Mouse (Mus musculus) hindbrain, embryonic 11.5 days (tissue): ENCODE data around the gene Pmpca. TPM values are rescaled to one million over a fixed set of nuclear protein-coding genes. Genes with fewer than 3 reads are reported as not detected.

Experiments used
- ATAC-seq: fragments of 200-750 bp; cut with Nextera tagmentation; 2 replicates; pipeline ENCODE4 v1.8.0; 2017; ENCODE audit warnings: mild to moderate bottlenecking, moderate TSS enrichment, moderate library complexity; ENCODE audit not compliant: low FRiP score
- DNase-seq: peaks from one replicate; pipeline ENCODE4 v3.0.0-alpha.2; 2015; ENCODE audit warnings: low spot score
- H3K27ac ChIP-seq: fragments of 300-500 bp; sonication (generic); 2 replicates; pipeline ENCODE4 v1.5.1; 2014; ENCODE audit warnings: mild to moderate bottlenecking, low read depth, low read length
- H3K27me3 ChIP-seq: fragments of 300-500 bp; sonication (generic); 2 replicates; pipeline ENCODE4 v1.6.1; 2014; ENCODE audit warnings: mild to moderate bottlenecking, low read length, moderate library complexity, mixed read lengths; ENCODE audit not compliant: control insufficient read depth, insufficient read depth
- H3K36me3 ChIP-seq: fragments of 300-500 bp; sonication (generic); 2 replicates; pipeline ENCODE4 v1.6.1; 2014; ENCODE audit warnings: mild to moderate bottlenecking, low read length, moderate library complexity, mixed read lengths; ENCODE audit not compliant: control insufficient read depth, insufficient read depth
- H3K4me1 ChIP-seq: fragments of 300-500 bp; sonication (generic); replicated peaks from 2 replicates; pipeline ENCODE4 v1.6.1; 2014; ENCODE audit warnings: low read length, mixed read lengths; ENCODE audit not compliant: control insufficient read depth, insufficient read depth
- H3K4me2 ChIP-seq: fragments of 300-500 bp; sonication (generic); replicated peaks from 2 replicates; pipeline ENCODE4 v1.6.1; 2014; ENCODE audit warnings: mild to moderate bottlenecking, low read depth, low read length
- H3K4me3 ChIP-seq: fragments of 300-500 bp; sonication (generic); 2 replicates; pipeline ENCODE4 v1.5.1; 2014; ENCODE audit warnings: low read depth, low read length
- H3K9ac ChIP-seq: fragments of 300-500 bp; sonication (generic); 2 replicates; pipeline ENCODE4 v1.6.1; 2014; ENCODE audit warnings: low read depth, low read length
- H3K9me3 ChIP-seq: fragments of 300-500 bp; sonication (generic); 2 replicates; pipeline ENCODE4 v1.6.1; 2016; ENCODE audit warnings: low read length; ENCODE audit not compliant: control insufficient read depth
- WGBS: fragments of 180-500 bp; shearing (Covaris S2); extraction: QIAGEN DNeasy Blood & Tissue Kit; methylation state at CpG from one replicate; pipeline ENCODE4 v1.1.7; 2014; 5-methylcytosine and 5-hydroxymethylcytosine counted together
- polyA plus RNA-seq: library from polyadenylated mRNA; unstranded; fragments of >200 nt; fragmentation: Nextera tagmentation; extraction: Ambion mirVana; gene quantifications from 2 replicates; pipeline ENCODE4 v1.2.1, GENCODE M21; 2014

Gene Pmpca
- polyA plus RNA-seq, 1 experiment from 2014 or later: 94.4 TPM

GRCm38 (mm10) chr2:26353066-26353980 lies 35.8 kb upstream of the Pmpca start:
- Histone ChIP-seq H3K36me3 (0 out of 2 replicates have a peak, but pooled peaks cover 2% of the 10 kb centered on the region), H3K4me1 (peaks cover 10% of the 10 kb centered on the region), H3K9ac (peak overlapping the region; percentile 96; the same call in 1 of the 2 replicates), H3K9me3 (no peaks in the 10 kb centered on the region), H3K4me3 (peak overlapping the region; percentile 73), H3K27me3 (no peaks in the 10 kb centered on the region), H3K27ac (no peak overlapping the region), H3K4me2 (peak overlapping the region; percentile 94)
- ATAC-seq: no peak
- 85% methylated on average over 11 of the region's 11 CpGs for WGBS
- no peak for DNase-seq

GRCm38 (mm10) chr2:26354401-26354800 lies 34.7 kb upstream of the Pmpca start:
- no peak for DNase-seq
- Histone ChIP-seq H3K4me1 (peaks cover 10% of the 10 kb centered on the region), H3K4me2 (no peak overlapping the region), H3K9ac (no peak overlapping the region), H3K4me3 (no peak overlapping the region), H3K27ac (no peak overlapping the region), H3K27me3 (no peaks in the 10 kb centered on the region), H3K9me3 (no peaks in the 10 kb centered on the region), H3K36me3 (0 out of 2 replicates have a peak, but pooled peaks cover 2% of the 10 kb centered on the region)
- no peak for ATAC-seq
- WGBS: 92% methylated on average over 4 of the region's 4 CpGs

- no peak overlapping the region for H3K27ac ChIP-seq
- DNase-seq (no peak), ATAC-seq (no peak)
- WGBS: 86% methylated on average over 4 of the region's 4 CpGs
- H3K36me3 ChIP-seq: no peaks in the 10 kb centered on the region
- H3K9me3 ChIP-seq: no peaks in the 10 kb centered on the region
- H3K9ac ChIP-seq: no peak overlapping the region
- H3K27me3 ChIP-seq: no peaks in the 10 kb centered on the region
- H3K4me3 ChIP-seq: no peak overlapping the region
- no peak overlapping the region for H3K4me2 ChIP-seq
- H3K4me1 ChIP-seq: peaks cover 4% of the 10 kb centered on the region; the same call in 1 of the 2 replicates
Measured at GRCm38 (mm10) chr2:26356231-26356630, 32.9 kb upstream of the Pmpca start.

- DNase-seq (no peak), ATAC-seq (no peak)
- 83% methylated on average over 7 of the region's 7 CpGs for WGBS
- Histone ChIP-seq H3K4me1 (peaks cover 4% of the 10 kb centered on the region; the same call in 1 of the 2 replicates), H3K27ac (no peak overlapping the region), H3K36me3 (no peaks in the 10 kb centered on the region), H3K9ac (no peak overlapping the region), H3K4me3 (no peak overlapping the region), H3K9me3 (no peaks in the 10 kb centered on the region), H3K4me2 (no peak overlapping the region), H3K27me3 (no peaks in the 10 kb centered on the region)
Measured at GRCm38 (mm10) chr2:26356678-26357077, 32.5 kb upstream of the Pmpca start.

GRCm38 (mm10) chr2:26357484-26357883 lies 31.7 kb upstream of the Pmpca start:
- 55% methylated on average over 15 of the region's 15 CpGs for WGBS
- no peaks in the 10 kb centered on the region for H3K27me3 ChIP-seq
- no peak overlapping the region for H3K27ac ChIP-seq
- H3K9me3 ChIP-seq: no peaks in the 10 kb centered on the region
- no peaks in the 10 kb centered on the region for H3K36me3 ChIP-seq
- ATAC-seq (no peak), DNase-seq (no peak)
- H3K4me3 ChIP-seq: no peak overlapping the region
- H3K4me1 ChIP-seq: peaks cover 4% of the 10 kb centered on the region; the same call in 1 of the 2 replicates
- peak overlapping the region; percentile 12; the same call in 1 of the 2 replicates for H3K9ac ChIP-seq
- no peak overlapping the region for H3K4me2 ChIP-seq

GRCm38 (mm10) chr2:26358667-26359320 lies 30.3 kb upstream of the Pmpca start:
- no peak for DNase-seq
- H3K4me2 ChIP-seq: no peak overlapping the region
- H3K27ac ChIP-seq: no peak overlapping the region
- no peak overlapping the region for H3K4me3 ChIP-seq
- H3K9me3 ChIP-seq: no peaks in the 10 kb centered on the region
- ATAC-seq: 0 out of 2 replicates have a peak, but pooled peaks have one; percentile 14
- H3K36me3 ChIP-seq: 0 out of 2 replicates have a peak, but pooled peaks cover 2% of the 10 kb centered on the region
- H3K9ac ChIP-seq: no peak overlapping the region
- WGBS: 87% methylated on average over 13 of the region's 13 CpGs
- H3K4me1 ChIP-seq: no peaks in the 10 kb centered on the region
- no peaks in the 10 kb centered on the region for H3K27me3 ChIP-seq

- no peak overlapping the region for H3K27ac ChIP-seq
- H3K27me3 ChIP-seq: no peaks in the 10 kb centered on the region
- 89% methylated on average over 6 of the region's 6 CpGs for WGBS
- 0 out of 2 replicates have a peak, but pooled peaks cover 5% of the 10 kb centered on the region for H3K36me3 ChIP-seq
- no peaks in the 10 kb centered on the region for H3K9me3 ChIP-seq
- no peak for ATAC-seq
- H3K4me1 ChIP-seq: no peaks in the 10 kb centered on the region
- no peak for DNase-seq
- H3K9ac ChIP-seq: no peak overlapping the region
- H3K4me3 ChIP-seq: no peak overlapping the region
- no peak overlapping the region for H3K4me2 ChIP-seq
Measured at GRCm38 (mm10) chr2:26359983-26360382, 29.2 kb upstream of the Pmpca start.

- Histone ChIP-seq H3K36me3 (peaks cover 9% of the 10 kb centered on the region; the same call in 1 of the 2 replicates), H3K4me3 (no peak within 1 kb of the TSS), H3K27ac (no peak within 1 kb of the TSS), H3K27me3 (no peaks in the 10 kb centered on the region), H3K4me1 (no peaks in the 10 kb centered on the region), H3K4me2 (no peak within 1 kb of the TSS), H3K9me3 (no peaks in the 10 kb centered on the region), H3K9ac (no peak within 1 kb of the TSS)
- no peak for DNase-seq
- no peak for ATAC-seq
- 43% methylated on average over 3 of the region's 3 CpGs for WGBS
Measured at GRCm38 (mm10) chr2:26360772-26361171, 28.4 kb upstream of the Pmpca start, which contains the start of gene Card9. TSS of gene Card9 (minus strand) at chr2:26360918.
